Mouse (Mus musculus) embryonic fibroblast, embryonic 13.5 days (primary cell): ENCODE measurements at regions not wholly inside any gene's neighbourhood (a gene's known extent, or its start where the extent isn't known, plus 50 kb on each side); places are given as distances from the start of the nearest gene placed in this dataset.

Experiments used
- CTCF ChIP-seq: IDR thresholded peaks from 2 replicates; pipeline ENCODE4 v1.5.1; 2011; ENCODE audit warnings: mild to moderate bottlenecking, control low read depth, low read length, moderate library complexity, borderline replicate concordance; ENCODE audit not compliant: insufficient read depth
- POLR2A ChIP-seq: IDR thresholded peaks from 2 replicates; pipeline ENCODE4 v1.6.1; 2011; ENCODE audit warnings: low read depth, mild to moderate bottlenecking, control low read depth, low read length, moderate library complexity

DNA sequence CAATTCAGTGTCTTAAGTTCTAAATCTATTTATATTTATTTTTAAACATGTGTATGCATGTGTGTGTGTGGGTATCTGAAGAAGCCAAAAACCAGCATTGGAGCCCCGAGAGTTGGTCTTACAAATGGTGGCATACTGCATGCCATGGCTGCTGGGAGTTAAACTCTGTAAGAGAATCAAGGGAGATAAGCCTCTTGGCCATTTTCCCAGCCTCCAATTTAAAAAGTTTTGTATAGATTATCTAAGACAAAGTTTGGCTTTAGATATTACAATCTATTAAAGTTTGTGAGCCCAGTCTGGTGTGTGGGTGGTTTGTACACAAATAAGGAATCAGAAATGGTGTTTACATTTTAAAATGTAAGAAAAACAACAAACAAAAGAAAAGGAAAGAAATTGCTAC, 343.2 kb upstream of the Marcks start:
- TF ChIP-seq CTCF (no peak), POLR2A (no peak)
